In genomic region chr1:135671406-135671805, GRCm38 (mm10) we compare ENCODE assay signal across 9 mouse cellular contexts. TPM values are rescaled to one million over a fixed set of nuclear protein-coding genes. Genes with fewer than 3 reads are reported as not detected.
DNase-seq lines count a peak whose midpoint lies in the region; ATAC-seq and TF ChIP-seq lines count a peak whose summit lies in the region.
"Had no signal": no experiment of that assay in that cellular context is flagged by ENCODE, and none has a peak within 500 bp of the region (broad histone marks: within the 10 kb centered on the region; RNA-seq: fewer than 3 reads in every experiment).

No protein-coding gene starts in this region.

- peak; percentile 5 for TF ChIP-seq RAD21 in MEL (IDR thresholded peaks at IDR 0.05; ENCODE audit: low read depth, low read length)

- H3K4me2 ChIP-seq in intestine, postnatal 0 days (replicated peaks; ENCODE audit: low read depth) = no peak overlapping the region
- no peak overlapping the region for H3K4me2 ChIP-seq in intestine, embryonic 15.5 days (replicated peaks)
- H3K4me2 ChIP-seq in lung, embryonic 16.5 days (ENCODE audit: low read depth, low read length) = no peak overlapping the region

- H3K9me3 ChIP-seq in intestine, postnatal 0 days (ENCODE audit: control insufficient read depth) = no peaks in the 10 kb centered on the region
- H3K9me3 ChIP-seq in intestine, embryonic 15.5 days = no peaks in the 10 kb centered on the region
- H3K9me3 ChIP-seq in lung, embryonic 16.5 days (ENCODE audit: control insufficient read depth, low read length) = no peaks in the 10 kb centered on the region
- no peaks in the 10 kb centered on the region for H3K9me3 ChIP-seq in MEL (replicated peaks; ENCODE audit: insufficient read depth, low read length)
- H3K9me3 ChIP-seq: G1E had no signal

- no peak for ATAC-seq in intestine, postnatal 0 days
- no peak for ATAC-seq in intestine, embryonic 15.5 days
- ATAC-seq in lung, embryonic 16.5 days (ENCODE audit: low read depth) = no peak

- H3K27me3 ChIP-seq in intestine, postnatal 0 days (replicated peaks; ENCODE audit: control insufficient read depth, insufficient read depth, low read length) = no peaks in the 10 kb centered on the region
- no peaks in the 10 kb centered on the region for H3K27me3 ChIP-seq in intestine, embryonic 15.5 days (replicated peaks)
- H3K27me3 ChIP-seq in lung, embryonic 16.5 days (ENCODE audit: control insufficient read depth, insufficient read depth, low read depth, low read length) = no peaks in the 10 kb centered on the region
- H3K27me3 ChIP-seq in MEL (ENCODE audit: control insufficient read depth in 1 of 2, insufficient read depth in 2 of 2, low read length in 2 of 2) = no peaks in the 10 kb centered on the region

- H3K79me2 ChIP-seq in MEL (ENCODE audit: control insufficient read depth, insufficient read depth, low read length, poor library complexity) = no peaks in the 10 kb centered on the region

- 0 out of 2 replicates have a peak, but pooled peaks cover 3% of the 10 kb centered on the region for H3K4me1 ChIP-seq in intestine, postnatal 0 days (replicated peaks; ENCODE audit: control insufficient read depth, insufficient read depth, low read length)
- peaks cover 23% of the 10 kb centered on the region for H3K4me1 ChIP-seq in intestine, embryonic 15.5 days (replicated peaks)
- peaks cover 44% of the 10 kb centered on the region for H3K4me1 ChIP-seq in lung, embryonic 16.5 days (replicated peaks; ENCODE audit: control insufficient read depth, insufficient read depth, low read length)
- peaks cover 4 to 32% of the 10 kb centered on the region in 2 experiments for H3K4me1 ChIP-seq in MEL (ENCODE audit: control insufficient read depth in 1 of 2, insufficient read depth in 2 of 2, low read length in 2 of 2)
- peaks cover 34% of the 10 kb centered on the region for H3K4me1 ChIP-seq in bone marrow macrophage, adult 2 months (ENCODE audit: control insufficient read depth, insufficient read depth, low read length)

- no peaks in the 10 kb centered on the region for H3K36me3 ChIP-seq in intestine, postnatal 0 days (ENCODE audit: control insufficient read depth, insufficient read depth)
- no peaks in the 10 kb centered on the region for H3K36me3 ChIP-seq in intestine, embryonic 15.5 days
- H3K36me3 ChIP-seq in lung, embryonic 16.5 days (ENCODE audit: control insufficient read depth, insufficient read depth, low read length) = no peaks in the 10 kb centered on the region
- H3K36me3 ChIP-seq in MEL (ENCODE audit: control insufficient read depth in 1 of 2, insufficient read depth in 2 of 2, low read length in 2 of 2) = peaks cover 0 to 18% of the 10 kb centered on the region in 2 experiments; a peak in 2 of 4 replicates
- H3K36me3 ChIP-seq: G1E had no signal

- DNase-seq in lung, postnatal 36 days = no peak
- DNase-seq in MEL (ENCODE audit: low read depth, low spot score) = peak; percentile 48
- no peak for DNase-seq in left cerebral cortex, adult 18-20 months (ENCODE audit: low spot score in 2 of 2)

- TF ChIP-seq EP300 in MEL (IDR thresholded peaks at IDR 0.05; ENCODE audit: low read depth in 1 of 2, low read length in 2 of 2) = no peak

- H3K27ac ChIP-seq in intestine, postnatal 0 days (ENCODE audit: low read depth, low read length) = no peak overlapping the region
- no peak overlapping the region for H3K27ac ChIP-seq in intestine, embryonic 15.5 days
- peak overlapping the region; percentile 28 for H3K27ac ChIP-seq in lung, embryonic 16.5 days (ENCODE audit: low read length)
- no peak overlapping the region for H3K27ac ChIP-seq in MEL (ENCODE audit: control insufficient read depth, low read depth, low read length)
- no peak overlapping the region for H3K27ac ChIP-seq in bone marrow macrophage, adult 2 months (ENCODE audit: insufficient read depth, low read depth, low read length)

- WGBS in intestine, postnatal 0 days = 31% methylated on average over 1 of the region's 1 CpGs
- WGBS in intestine, embryonic 15.5 days = 30% methylated on average over 1 of the region's 1 CpGs
- WGBS in lung, embryonic 16.5 days = 38% methylated on average over 1 of the region's 1 CpGs

- H3K4me3 ChIP-seq in intestine, postnatal 0 days (ENCODE audit: low read depth, low read length) = no peak overlapping the region
- no peak overlapping the region for H3K4me3 ChIP-seq in intestine, embryonic 15.5 days (replicated peaks)
- no peak overlapping the region for H3K4me3 ChIP-seq in lung, embryonic 16.5 days (ENCODE audit: low read length)
- H3K4me3 ChIP-seq in MEL (ENCODE audit: control insufficient read depth in 1 of 2, insufficient read depth in 1 of 2, low read depth in 2 of 2, low read length in 2 of 2) = no peak overlapping the region
- H3K4me3 ChIP-seq in bone marrow macrophage, adult 2 months (ENCODE audit: insufficient read depth, low read length) = no peak overlapping the region
- H3K4me3 ChIP-seq: myocyte had no signal

- H3K9ac ChIP-seq in intestine, postnatal 0 days (ENCODE audit: low read depth, low read length) = no peak overlapping the region
- no peak overlapping the region for H3K9ac ChIP-seq in intestine, embryonic 15.5 days
- no peak overlapping the region for H3K9ac ChIP-seq in lung, embryonic 16.5 days (ENCODE audit: low read length)
- no peak overlapping the region for H3K9ac ChIP-seq in MEL (ENCODE audit: control insufficient read depth, low read depth, low read length, poor library complexity, severe bottlenecking)

- TF ChIP-seq POLR2A in MEL (IDR thresholded peaks at IDR 0.05; ENCODE audit: control insufficient read depth in 1 of 2, insufficient read depth in 1 of 2, low read depth in 1 of 2, low read length in 2 of 2, poor library complexity in 1 of 2) = no peak
- no peak for TF ChIP-seq POLR2A in bone marrow macrophage, adult 2 months (IDR thresholded peaks at IDR 0.05; ENCODE audit: borderline replicate concordance, low read depth, low read length)

- peak; percentile 56 for TF ChIP-seq CTCF in intestine, postnatal 0 days (IDR thresholded peaks at IDR 0.05; ENCODE audit: low read depth)
- peak; percentile 31 to 54 (median 51); a peak in 5 of 6 replicates for TF ChIP-seq CTCF in MEL (IDR thresholded peaks at IDR 0.05 in 2 of 3, conservative IDR thresholded peaks at IDR 0.05 in 1 of 3; ENCODE audit: control insufficient read depth in 1 of 3, insufficient read depth in 1 of 3, low read depth in 2 of 3, low read length in 3 of 3, poor library complexity in 1 of 3, severe bottlenecking in 1 of 3)
- peak; percentile 60 for TF ChIP-seq CTCF in bone marrow macrophage, adult 2 months (IDR thresholded peaks at IDR 0.05; ENCODE audit: low read depth, low read length)

TF ChIP-seq in MEL, 35 proteins besides CTCF, POLR2A, EP300 and RAD21:
- TF ChIP-seq POLR2AphosphoS2 (IDR thresholded peaks at IDR 0.05; ENCODE audit: low read length) = no peak
- no peak for TF ChIP-seq TBP (IDR thresholded peaks at IDR 0.05; ENCODE audit: low read depth, low read length)
- peak; percentile 23; the same call in 1 of the 2 replicates for TF ChIP-seq SMC3 (IDR thresholded peaks at IDR 0.05; ENCODE audit: low read depth, low read length)

RNA-seq across cellular contexts. Expression of gene Csrp1, which starts 48.5 kb away (rescaled TPM):
- 284 and 285 TPM in 2 replicates for polyA plus RNA-seq in intestine, postnatal 0 days (2015; fragmentation: Nextera tagmentation; extraction: Ambion mirVana)
- 203 and 215 TPM in 2 replicates for polyA plus RNA-seq in intestine, embryonic 15.5 days (2015; fragmentation: Nextera tagmentation; extraction: Ambion mirVana)
- 268 and 290 TPM in 2 replicates for polyA plus RNA-seq in lung, embryonic 16.5 days (2015; fragmentation: Nextera tagmentation; extraction: Ambion mirVana)
- total RNA-seq in MEL (2012; rRNA removed) = 40.3 and 44.4 TPM in 2 replicates
- 10 to 100 TPM in 1 of 2 experiments, not detected in 1; 73.0 TPM for polyA plus RNA-seq in MEL (2012; ENCODE audit: insufficient read depth in 1 of 2, insufficient read length in 2 of 2, low read depth in 1 of 2, low replicate concordance in 2 of 2, missing spikeins in 1 of 2)
- polyA plus RNA-seq in bone marrow macrophage, adult 2 months (2012; ENCODE audit: insufficient read depth, insufficient read length, missing spikeins) = 70.9 and 80.8 TPM in 2 replicates
- 100 to 1,000 TPM; 219 to 238 TPM for total RNA-seq in left cerebral cortex, adult 18-20 months (2021)
